Mouse (Mus musculus): Measurements from ENCODE around the gene Nt5c3.

The Nt5c3 gene

DNA sequence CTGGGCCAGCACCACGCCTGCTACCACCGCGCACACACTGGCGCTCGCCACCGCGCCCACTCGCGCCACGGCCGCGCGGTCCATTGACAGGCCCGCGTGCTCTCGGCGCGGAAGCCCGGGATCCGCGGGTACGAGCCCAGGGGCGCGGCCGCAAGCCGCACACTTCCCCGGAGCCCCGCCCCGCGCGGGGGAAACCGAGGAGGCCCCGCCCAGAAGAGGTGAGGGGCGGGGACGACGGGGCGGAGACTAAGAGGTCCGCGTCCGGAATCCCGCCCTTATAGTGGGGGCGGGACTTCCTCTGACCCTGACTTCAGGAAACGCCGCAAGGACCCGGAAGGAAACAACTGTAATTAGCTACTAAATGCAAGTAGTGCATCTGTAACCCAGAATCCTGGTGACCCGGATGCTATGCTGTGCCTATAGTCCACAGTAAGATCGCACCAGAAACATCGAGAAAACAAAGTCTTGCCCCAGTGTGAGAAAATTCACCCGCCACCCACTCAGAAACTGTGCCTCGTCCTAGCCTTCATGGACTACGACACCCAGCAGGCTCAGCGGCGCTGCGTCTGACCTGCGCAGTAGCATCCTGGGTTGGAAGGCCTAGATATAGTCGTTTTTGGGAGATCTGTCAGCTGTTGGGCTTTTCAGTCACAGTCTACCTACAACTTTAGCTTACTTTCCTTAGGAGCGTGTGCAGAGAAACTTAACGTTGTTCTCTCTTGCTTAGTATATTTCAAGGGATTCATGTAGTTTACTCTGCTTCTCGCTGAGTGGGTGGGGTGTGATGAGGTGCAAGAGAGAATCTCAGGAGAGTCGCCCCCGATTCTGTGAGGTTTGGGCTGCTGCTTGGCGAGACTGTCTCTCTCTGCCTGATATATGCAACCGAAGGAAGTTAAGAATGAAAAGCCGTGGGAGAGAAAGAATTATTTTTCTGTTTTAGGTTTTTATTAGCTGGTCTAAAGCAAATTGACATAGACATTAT lies at the start of gene Nt5c3, which contains the start of gene Vmn1r4:
Gene Nt5c3 (minus strand): TSS at position 207 of the 982 bp plus-strand sequence.
Gene Vmn1r4 (plus strand): TSS at position 290 of the 982 bp plus-strand sequence.
- peak; percentile 96 for DNase-seq

DNA sequence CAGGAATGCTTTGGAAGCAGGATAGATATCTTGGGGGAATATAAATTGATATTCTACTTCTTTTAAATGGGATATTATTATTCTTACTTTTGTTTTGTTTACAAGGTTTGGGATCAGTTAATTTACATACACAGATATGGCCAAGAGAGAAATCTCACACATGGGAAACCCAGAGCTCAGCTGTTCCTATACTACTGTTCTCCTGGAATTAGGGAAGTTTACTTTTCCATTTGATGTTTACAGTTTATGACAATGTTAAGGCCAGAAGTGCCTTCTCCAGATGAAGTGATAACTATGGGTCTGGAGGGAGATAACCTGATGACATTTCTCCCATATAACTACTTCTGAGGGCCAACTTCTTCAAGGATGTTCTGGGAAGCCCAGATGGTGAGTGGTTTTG lies 46.2 kb upstream of the Nt5c3 start, which contains the start of gene Vmn1r5:
Gene Vmn1r5 (plus strand): TSS at position 301 of the 400 bp plus-strand sequence.
- no peak for DNase-seq

DNA sequence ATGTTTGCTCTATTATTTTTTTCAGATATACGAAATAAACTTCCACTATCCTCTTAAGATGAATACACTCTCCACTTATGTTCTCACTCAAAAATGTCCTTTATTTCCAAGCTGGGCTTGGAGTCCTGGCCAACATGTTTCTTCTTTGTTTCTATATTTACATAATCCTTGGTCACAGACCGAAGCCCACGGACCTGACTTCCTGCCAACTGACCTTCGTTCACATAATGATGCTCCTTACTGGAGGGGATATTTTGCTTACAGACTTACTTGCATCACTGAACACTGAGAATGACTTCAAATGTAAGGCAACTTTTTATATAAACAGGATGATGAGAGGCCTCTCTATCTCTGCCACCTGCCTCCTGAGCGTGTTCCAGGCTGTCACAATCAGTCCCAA lies 32.7 kb upstream of the Nt5c3 start:
- DNase-seq, result no peak

DNA sequence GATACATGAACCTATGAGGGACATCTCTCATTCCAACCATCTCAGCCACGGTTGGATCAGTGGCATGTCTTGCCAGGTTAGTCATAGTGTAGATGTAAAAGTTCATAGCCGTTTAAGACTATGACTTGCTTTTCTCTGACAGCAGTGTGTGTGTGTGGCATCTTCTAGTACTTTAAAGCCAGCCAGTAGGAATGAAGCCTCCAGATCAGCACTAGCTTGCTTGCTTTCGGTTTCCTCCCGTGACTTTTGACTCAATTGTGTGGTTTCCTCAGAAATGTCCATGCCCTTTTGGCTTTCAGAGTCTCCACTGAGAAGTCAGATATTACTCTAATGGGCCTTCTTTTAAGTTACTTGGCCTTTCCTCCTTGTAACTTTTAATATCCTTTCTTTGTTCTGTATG lies 10.6 kb upstream of the Nt5c3 start:
- DNase-seq, result no peak

DNA sequence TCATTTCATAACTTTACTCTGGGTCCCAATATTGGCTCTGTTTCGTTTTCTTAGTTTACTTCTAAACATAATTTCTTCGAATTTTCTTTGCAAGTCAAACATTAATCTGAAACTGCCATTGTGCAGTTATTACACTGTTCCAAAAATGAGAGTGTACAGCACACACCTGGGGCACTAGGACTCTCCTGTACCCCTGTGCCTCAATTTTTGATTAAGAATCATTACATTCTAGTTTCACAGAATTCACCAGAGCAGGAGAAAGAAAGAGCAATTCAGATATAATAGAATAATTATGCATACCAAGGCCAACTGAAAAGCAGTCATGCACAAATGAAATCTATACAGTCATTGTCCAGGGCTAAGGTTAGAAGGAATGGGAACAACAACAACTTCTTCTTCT lies 8.7 kb upstream of the Nt5c3 start:
- no peak for DNase-seq

DNA sequence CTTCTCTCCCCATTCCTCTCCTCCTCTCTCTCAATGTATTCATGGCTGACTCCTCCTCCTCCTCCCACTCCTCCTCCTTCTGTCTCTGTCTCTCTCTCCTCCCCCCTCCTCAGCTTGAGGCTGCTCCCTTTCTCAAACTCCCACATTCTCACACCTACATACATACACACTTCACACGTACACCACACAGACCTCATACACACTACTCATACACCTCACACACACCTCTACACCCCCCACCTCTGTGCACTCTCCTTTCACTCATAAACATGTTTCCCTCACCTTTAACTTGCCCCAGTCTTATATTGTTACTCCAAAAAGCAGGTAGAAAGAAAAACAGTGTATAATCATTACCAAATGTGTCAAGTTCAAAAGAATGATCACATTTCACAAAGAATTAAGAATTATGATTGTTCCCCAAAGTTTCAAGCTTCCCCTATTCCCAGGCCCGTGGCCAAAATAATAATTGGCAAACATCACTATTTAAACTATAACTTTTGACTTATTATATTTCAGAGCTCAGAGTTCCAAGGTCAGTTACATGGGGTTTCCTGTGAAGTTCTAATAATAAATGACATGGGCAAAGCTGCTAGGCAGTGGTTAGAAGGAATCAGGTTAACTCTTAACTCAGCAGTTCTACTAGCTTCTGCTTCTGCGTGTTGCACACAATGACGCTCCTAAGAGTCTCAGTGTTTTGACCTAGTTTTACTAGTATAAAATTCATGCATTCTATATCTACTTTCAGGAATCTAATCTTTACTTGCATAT lies 8.1 kb upstream of the Nt5c3 start:
- DNase-seq, result no peak

DNA sequence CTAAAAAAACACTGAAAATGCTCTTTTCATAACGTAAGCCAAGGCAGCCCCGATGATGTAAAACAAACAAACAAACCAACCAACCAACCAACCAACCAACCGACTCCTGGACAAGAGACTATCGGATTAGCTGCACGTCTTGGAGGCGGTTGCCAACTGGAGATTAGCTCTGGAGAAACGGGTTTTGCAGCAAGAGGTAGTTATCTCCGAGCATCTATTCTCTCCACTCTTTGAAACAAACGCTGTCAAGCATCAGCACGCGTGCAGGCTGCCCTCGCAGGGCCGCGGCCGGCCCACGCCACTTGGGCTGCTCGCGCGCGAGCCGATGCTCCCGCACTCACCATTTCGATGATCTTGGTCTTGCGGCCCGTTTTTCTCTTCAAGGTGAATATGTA lies 404 bp downstream of the Nt5c3 start:
- DNase-seq, result peak; percentile 75

DNA sequence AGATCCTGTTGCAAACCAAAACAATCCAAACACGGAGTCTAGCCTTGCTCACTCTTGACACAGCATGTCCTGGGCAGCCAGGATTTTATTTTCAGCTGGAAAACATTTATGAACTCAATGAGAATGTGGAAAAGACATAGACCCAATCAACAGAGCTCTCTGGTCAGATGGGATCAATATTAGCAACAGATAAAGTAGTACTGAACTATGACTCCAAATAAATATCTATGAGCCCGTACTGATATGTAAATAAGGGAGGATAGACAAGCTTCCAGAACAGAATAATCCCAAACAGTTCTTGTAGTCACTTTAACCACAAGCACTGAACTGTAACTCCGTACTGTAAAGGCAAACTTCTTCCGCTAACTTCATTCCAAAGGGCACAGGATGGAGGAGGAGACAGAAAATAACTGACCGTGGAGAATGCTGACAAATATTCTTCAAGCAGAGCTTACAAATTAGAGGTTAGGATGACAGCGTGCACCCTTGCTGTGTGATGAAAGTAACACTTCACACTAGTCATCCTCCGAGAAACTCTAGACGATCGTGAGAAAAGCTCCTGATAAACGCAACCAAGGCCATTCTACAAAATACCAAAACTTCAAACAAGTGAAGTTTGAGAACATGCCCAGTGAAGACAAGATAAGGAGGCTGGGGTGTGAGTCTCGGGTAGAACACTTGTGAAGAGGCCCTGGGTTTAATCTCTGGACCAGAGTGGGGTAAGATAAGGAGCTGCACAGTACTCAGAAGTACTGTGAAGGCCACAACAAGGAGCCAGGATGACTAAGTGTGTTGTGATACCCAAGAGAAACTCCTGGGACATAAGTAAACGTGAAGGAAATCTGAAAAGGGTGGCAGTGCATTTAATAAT lies 3.3 kb downstream of the Nt5c3 start:
- peak; percentile 80 for DNase-seq

DNA sequence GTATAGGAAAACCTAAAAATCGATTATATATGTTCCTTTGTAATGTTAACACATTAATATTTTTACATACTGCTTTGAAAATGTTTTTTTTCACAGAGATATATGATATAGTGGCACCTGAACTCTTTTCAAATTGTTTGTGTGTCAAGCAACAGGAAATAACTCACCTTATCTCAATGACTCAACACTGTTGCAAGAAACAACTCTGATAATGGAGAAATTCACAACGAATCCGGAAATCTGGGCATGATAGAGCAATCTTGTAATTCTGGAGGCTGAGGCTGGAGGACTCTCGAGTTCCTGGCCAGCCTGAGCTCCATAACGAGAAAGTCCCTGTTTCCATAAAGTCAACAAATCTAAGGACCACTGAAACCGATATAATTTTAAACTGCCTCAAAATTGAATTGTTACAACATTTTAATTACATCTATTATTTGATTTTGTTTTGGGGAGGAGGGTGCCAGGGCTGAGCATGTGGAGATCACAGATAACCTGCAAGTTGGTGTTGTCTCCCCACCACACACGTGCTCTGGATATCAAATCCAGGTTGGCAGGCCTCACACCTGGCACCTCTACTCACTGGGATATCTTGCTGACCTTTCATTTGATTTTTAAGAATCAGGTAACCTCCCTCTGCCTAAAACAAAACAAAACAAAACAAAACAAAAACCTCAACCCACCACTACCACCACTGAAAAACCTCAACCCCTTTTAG lies 4.2 kb downstream of the Nt5c3 start:
- DNase-seq, result peak; percentile 60

DNA sequence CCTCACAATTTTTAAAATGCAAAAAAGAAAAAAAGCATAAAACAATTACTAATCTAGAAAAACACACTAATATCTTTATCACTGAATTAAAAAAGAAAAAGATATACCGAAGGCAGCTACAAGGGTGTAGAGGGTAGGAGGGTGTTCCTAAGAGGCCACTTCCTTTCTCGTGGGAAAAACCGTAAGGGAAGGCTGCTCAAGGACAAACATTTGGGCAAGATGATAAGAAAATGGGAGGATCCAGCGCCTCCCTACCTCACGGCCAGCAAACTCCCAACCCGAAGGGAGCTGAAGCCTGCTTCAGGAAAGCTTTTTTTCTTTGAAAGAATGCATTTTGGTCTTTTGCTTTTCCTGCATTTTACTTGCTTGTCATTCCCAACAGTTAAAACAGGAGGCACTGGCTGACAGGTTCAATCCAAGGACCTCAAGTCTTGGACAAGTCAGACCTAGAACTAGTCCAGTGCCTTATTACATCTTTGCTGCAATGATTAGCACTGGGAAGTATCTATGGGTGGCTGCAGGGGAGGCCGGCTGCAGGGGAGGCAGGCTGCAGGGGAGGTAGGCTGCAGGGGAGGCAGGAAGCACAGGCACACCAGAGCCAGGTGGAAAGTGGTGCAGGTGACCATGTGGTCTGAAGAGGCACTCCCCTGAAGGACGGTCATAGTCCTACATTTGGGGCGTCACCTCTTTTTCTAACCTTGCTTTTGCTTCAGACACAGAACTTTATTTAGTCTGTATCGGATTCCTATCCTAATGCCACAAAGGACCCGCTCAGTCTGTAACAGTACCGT lies 6.0 kb downstream of the Nt5c3 start:
- peak; percentile 81 for DNase-seq

DNA sequence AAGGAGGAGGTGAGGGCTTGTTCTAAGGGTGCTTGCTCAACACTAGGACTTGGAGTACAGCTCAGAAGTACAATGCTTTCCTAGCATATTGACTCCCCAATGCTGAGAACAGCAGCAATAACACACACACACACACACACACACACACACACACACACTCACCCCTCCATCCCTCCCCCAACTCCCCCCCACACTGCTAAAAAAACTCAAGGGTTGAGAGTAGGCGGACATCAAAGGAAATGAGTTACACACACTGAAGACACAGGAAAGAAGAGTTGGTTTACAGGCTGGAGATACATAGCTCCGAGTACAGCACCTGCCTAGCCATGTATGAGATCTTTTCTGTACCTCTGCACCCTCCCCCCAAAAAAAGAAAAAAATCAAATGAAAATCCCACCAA lies 7.5 kb downstream of the Nt5c3 start:
- no peak for DNase-seq

DNA sequence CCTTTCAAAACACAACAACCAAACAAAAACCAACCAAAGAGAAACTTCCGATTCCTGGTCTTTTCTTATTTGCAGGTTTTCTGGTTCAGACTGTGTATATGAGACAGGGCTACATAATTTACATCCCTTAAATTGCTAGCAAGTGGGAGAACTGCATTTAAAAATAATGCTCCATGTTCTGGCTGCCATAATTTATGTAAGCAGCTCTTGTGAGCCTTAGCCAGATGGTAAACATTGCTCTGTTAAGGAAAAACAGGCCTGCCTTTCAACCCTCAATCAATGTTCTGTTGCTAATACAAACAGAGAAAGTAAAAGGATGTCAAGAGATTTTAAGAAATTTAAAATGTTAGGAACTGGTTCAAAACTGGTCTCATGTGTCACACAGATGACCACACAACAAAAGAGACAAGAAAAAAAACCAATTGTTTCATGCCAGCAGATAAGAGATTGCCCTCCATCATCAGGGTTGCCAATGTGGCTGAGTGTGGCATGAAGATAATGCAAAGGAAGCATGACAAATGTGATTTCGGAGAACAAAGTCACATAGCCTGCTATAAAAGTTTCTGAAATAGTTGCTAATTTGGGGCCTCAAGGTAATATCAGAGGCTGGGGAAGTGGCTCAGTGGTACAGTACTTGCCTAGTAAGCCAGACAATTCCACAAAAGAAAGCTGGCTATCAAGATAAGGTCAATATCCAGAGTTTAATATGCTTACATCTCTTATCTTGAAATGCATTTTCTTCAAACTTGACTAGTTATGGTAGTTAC lies 10.5 kb downstream of the Nt5c3 start:
- DNase-seq, result no peak

DNA sequence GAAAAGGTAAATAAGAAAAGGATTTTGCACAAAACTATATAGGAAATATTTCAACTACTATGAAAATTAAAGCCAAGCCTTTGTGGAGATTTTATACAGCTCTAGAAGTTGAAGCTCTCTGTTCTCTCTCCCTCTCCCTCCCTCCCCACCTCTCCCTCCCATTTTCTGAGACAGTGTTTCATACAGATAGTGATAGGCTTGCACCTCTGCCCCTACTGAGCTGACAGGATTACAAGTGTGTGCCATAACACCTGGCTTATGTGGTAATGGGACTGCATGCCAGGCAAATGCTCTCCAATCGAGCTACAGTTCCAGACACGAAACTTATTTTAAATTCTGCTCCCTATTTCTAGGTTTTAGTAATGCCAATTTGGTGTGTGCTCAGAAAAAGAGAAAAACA lies 12.8 kb downstream of the Nt5c3 start:
- peak; percentile 76 for DNase-seq

DNA sequence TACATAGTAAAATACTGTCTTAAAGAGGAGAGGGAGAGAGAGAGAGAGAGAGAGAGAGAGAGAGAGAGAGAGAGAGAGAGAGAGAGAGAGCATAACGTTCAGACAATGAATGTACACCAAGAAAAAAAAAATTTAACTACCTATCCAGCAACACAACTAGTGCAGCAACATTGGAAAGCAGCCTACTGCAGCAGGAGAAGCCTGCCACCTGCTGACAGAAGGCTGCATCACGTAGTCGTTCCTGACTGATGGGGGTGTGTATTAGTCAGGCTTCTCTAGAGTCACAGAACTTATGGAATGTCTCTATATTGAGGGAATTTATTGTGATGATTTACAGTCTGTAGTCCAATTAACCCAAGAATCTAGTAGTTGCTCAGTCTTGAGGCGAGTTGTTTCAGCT lies 14.8 kb downstream of the Nt5c3 start:
- peak; percentile 83 for DNase-seq

DNA sequence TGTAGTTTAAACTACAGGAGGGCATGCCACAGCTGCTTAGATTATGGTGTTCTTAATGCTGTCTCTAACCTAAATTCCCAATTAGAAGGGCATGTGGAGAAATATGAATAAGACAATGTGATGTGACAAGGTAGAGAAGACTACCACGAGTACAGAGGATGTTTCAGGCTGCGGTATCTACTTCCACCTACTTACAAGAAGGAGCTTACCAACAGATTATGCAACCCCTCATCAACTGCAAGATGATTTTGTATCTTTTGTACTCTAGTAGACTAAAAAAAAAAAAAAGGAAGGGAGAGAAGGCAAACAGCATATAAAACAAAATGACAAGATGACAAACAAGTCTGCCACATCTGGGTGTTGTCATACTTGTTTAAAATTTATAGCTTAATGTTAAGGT lies 15.3 kb downstream of the Nt5c3 start:
- no peak for DNase-seq

DNA sequence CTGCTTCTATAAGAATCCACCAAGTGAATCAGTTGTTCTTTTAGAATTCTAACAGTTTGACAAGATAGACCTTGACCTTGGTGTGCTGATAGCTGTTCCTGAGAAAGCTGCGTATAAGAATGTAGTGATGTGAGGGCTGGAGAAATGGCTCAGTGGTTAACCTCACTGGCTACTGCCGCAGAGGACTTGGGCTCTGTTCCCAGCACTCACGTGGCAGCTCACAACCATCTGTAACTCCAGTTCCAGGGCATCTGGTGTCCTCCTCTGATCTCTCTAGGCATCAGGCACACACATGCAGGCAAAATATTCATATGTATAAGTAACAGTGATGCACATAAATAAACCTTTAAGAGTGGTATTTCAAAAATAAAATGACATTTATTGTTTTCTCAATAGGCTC lies 15.8 kb downstream of the Nt5c3 start:
- no peak for DNase-seq

DNA sequence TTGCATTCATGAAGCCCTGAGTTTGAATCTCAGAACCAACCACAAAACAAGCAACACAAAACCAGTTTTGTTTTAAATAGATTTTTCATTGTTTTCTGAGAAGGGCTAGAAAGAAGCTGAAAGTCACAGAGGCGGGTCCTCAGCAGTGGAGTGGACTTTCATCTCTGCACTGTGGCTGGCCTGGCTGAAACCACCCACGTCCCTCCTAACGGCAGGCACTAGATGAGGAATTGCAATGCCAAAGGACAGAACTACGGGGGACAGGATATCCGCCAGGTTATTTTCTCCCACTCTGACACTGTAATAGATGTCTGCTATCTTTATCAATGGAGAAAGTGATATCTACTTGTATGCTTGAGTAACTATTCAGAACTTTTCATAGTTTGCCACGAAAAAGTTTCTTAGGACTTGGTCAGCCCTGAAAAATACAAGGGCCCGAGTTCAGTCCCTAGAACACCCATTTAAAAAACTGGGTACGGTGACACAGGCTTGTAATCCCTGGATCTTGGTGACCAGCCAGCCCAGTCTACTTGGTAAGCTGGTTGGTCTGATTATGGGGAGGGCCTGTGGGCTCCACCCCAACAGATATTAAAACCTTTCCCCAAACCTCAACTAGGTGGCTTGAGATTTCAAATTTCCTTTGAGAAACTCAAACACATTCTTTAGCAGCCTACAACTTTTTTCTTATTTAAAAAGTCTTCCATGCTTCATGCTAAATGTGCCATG lies 17.4 kb downstream of the Nt5c3 start:
- peak; percentile 54 for DNase-seq

DNA sequence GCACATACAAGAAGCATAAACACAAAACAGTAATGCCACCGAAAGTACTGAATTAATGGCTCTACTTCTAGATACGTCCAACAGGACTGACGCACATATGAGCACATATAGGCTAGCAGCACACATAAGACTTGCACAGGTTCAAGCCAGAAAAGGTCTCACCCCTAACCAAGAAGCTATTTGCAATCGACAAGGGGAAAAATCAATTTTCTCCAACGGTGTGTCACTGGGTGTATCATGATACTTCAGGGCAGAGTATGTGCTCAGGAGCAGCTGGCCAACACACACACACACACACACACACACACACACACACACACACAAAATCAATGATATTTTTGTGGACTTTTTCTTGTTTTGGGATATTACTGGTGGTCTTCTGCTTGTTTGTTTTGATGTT lies 18.2 kb downstream of the Nt5c3 start:
- no peak for DNase-seq

DNA sequence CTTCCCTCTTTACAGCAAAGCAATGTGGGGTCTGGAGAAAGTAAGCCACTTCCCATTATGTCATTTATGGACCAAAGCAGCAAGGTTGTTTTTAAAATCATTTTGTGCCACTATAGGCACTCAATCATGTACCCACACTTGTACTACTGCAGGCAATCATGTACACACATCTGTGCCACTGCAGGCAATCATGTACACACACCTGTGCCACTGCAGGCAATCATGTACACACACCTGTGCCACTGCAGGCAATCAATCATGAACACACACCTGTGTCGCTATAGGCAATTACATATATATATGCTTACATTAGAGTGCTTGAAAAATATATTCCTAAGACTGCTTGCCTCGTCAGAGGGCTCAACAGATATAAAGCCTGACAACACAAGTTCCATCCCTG lies 18.8 kb downstream of the Nt5c3 start:
- no peak for DNase-seq

DNA sequence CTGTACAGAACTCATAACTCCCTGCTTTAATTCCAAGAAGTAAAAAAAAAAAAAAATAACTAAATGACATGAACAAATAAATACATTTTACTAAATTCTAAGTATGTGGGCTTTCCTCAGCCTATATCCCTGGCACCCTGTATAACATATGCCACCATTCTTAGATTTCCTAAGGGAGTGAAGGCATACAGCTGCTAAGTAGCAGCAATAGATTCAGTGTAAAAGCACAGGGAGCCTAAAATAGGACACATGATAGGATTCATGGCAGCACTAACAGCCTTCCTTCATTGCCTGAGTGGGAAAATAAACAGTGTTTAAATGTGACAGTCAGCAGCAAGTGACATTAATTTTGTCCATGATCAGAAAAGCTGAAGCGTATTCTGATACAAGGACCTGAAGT lies 19.4 kb downstream of the Nt5c3 start:
- DNase-seq, result no peak

Measured in liver (tissue).